Mouse (Mus musculus) left cerebral cortex, postnatal 10 days (tissue): Measurements from ENCODE around the gene Defa20. TPM values are rescaled to one million over a fixed set of nuclear protein-coding genes. Genes with fewer than 3 reads are reported as not detected.
"Not testable (repeated sequence)": the region's sequence is repeated elsewhere in the genome, so short reads cannot be mapped to it uniquely, and the experiment has no call there.

Experiments used
- DNase-seq, 2 experiments: peaks; one replicate each; pipeline ENCODE4 v3.0.0; 2021 to 2022; ENCODE audit warnings: low spot score in 2 of 2, mixed read lengths in 1 of 2; ENCODE audit errors: extremely low spot score in 1 of 2
- intact Hi-C: fragments of 180-260 bp; cut with DNase I; formaldehyde crosslinking; loops from one replicate; pipeline ENCODE4 v1.15.1; 2025
- total RNA-seq, 2 experiments: library from RNA; stranded (reverse); gene quantifications; 2 replicates each; pipeline ENCODE4 v1.2.3; 2021

The Defa20 gene
- not detected for total RNA-seq

DNA sequence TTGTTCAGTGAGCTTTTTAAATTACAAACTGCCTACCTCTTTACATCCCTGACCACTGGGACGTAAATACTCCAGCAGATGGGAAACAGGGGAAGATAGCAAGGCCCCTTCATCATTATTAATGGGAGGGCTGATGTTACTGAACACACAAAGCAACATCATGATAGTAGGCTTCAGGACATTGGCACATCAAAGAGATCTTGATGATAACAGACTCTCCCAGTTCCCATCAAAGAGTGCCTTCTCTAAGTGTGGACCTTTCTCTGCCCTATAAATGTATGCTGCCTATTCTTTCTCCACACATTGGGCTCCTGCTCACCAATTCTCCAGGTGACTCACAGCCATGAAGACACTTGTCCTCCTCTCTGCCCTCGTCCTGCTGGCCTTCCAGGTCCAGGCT is at the start of gene Defa20:
Gene Defa20 (plus strand): TSS at position 301 of the 400 bp plus-strand sequence.
- intact Hi-C loops, DNase-seq: not testable (repeated sequence)

DNA sequence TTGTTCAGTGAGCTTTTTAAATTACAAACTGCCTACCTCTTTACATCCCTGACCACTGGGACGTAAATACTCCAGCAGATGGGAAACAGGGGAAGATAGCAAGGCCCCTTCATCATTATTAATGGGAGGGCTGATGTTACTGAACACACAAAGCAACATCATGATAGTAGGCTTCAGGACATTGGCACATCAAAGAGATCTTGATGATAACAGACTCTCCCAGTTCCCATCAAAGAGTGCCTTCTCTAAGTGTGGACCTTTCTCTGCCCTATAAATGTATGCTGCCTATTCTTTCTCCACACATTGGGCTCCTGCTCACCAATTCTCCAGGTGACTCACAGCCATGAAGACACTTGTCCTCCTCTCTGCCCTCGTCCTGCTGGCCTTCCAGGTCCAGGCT is 19.7 kb downstream of the Defa20 start, which contains the start of gene Defa32:
Gene Defa32 (plus strand): TSS at position 301 of the 400 bp plus-strand sequence.
- DNase-seq, intact Hi-C loops: not testable (repeated sequence)

Other genes with a start within 250 kb of the Defa20 start
- not detected for gene Defa27, start 193.7 kb upstream of the Defa20 start, total RNA-seq
- gene Defa29, start 182.2 kb upstream of the Defa20 start, total RNA-seq = not detected
- gene Defa2, start 130.7 kb upstream of the Defa20 start, total RNA-seq = not detected
- not detected for gene Defa33, start 117.4 kb upstream of the Defa20 start, total RNA-seq
- gene Defa36, start 81.8 kb upstream of the Defa20 start, total RNA-seq = not detected
- not detected for gene Gm7849, start 52.7 kb upstream of the Defa20 start, total RNA-seq
- not detected for gene Defa32, start 19.8 kb downstream of the Defa20 start, total RNA-seq
- not detected for gene Defa37, start 56.1 kb downstream of the Defa20 start, total RNA-seq
- not detected for gene Defa28, start 73.7 kb downstream of the Defa20 start, total RNA-seq
- gene Gm7861, start 85.2 kb downstream of the Defa20 start, total RNA-seq = not detected
- gene Defa26, start 108.9 kb downstream of the Defa20 start, total RNA-seq = not detected
- not detected for gene Defa17, start 146.5 kb downstream of the Defa20 start, total RNA-seq
- gene Defa34, start 156.5 kb downstream of the Defa20 start, total RNA-seq = not detected
- gene AY761184, start 194.4 kb downstream of the Defa20 start, total RNA-seq = not detected
- gene Defa24, start 225.2 kb downstream of the Defa20 start, total RNA-seq = not detected